Mouse (Mus musculus) MEL (cell line): ENCODE measurements around the gene Shb. TPM values are rescaled to one million over a fixed set of nuclear protein-coding genes. Genes with fewer than 3 reads are reported as not detected.

ENCODE experiments used
- DNase-seq: peaks from one replicate; pipeline ENCODE4 v3.0.0; 2011; ENCODE audit warnings: low read depth, low spot score
- H3K27ac ChIP-seq: 2 replicates; pipeline ENCODE4 v1.5.1; 2012; ENCODE audit warnings: low read depth, mild to moderate bottlenecking, control low read depth, low read length, moderate library complexity; ENCODE audit not compliant: control insufficient read depth
- H3K27me3 ChIP-seq, 2 experiments: fragments of 150-350 bp in 1 of 2; sonication (generic) in 1 of 2; 2 replicates each; pipeline ENCODE4 v1.6.1; 2012; ENCODE audit warnings: low read length in 2 of 2, mild to moderate bottlenecking in 2 of 2, improper control_type of control experiment in 1 of 2, moderate library complexity in 1 of 2; ENCODE audit not compliant: insufficient read depth in 2 of 2, control insufficient read depth in 1 of 2
- H3K36me3 ChIP-seq, 2 experiments: 2 replicates each; pipeline ENCODE4 v1.6.1; 2012 to 2014; ENCODE audit warnings: low read length in 2 of 2, improper control_type of control experiment in 1 of 2, inconsistent platforms in 1 of 2, mild to moderate bottlenecking in 1 of 2; ENCODE audit not compliant: insufficient read depth in 2 of 2, control insufficient read depth in 1 of 2
- H3K4me1 ChIP-seq, 2 experiments: fragments of 150-350 bp in 1 of 2; sonication (generic) in 1 of 2; 2 replicates each; pipeline ENCODE4 v1.6.1; 2012; ENCODE audit warnings: low read length in 2 of 2, improper control_type of control experiment in 1 of 2, mild to moderate bottlenecking in 1 of 2; ENCODE audit not compliant: insufficient read depth in 2 of 2, control insufficient read depth in 1 of 2
- H3K4me3 ChIP-seq, 2 experiments: fragments of 150-350 bp in 1 of 2; sonication (generic) in 1 of 2; 2 replicates each; pipeline ENCODE4 v1.5.1; 2012; ENCODE audit warnings: low read depth in 2 of 2, low read length in 2 of 2, mild to moderate bottlenecking in 2 of 2, moderate library complexity in 2 of 2, control low read depth in 1 of 2, improper control_type of control experiment in 1 of 2; ENCODE audit not compliant: control insufficient read depth in 1 of 2, insufficient read depth in 1 of 2
- H3K79me2 ChIP-seq: 2 replicates; pipeline ENCODE4 v1.6.1; 2012; ENCODE audit warnings: mild to moderate bottlenecking, low read length, moderate library complexity; ENCODE audit not compliant: control insufficient read depth, poor library complexity, insufficient read depth
- H3K9ac ChIP-seq: 2 replicates; pipeline ENCODE4 v1.6.1; 2012; ENCODE audit warnings: low read depth, mild to moderate bottlenecking, control low read depth, low read length, moderate library complexity; ENCODE audit not compliant: control insufficient read depth, poor library complexity, severe bottlenecking
- H3K9me3 ChIP-seq: fragments of 150-350 bp; sonication (generic); replicated peaks from 2 replicates; pipeline ENCODE4 v1.6.1; 2012; ENCODE audit warnings: mild to moderate bottlenecking, low read length, improper control_type of control experiment, moderate library complexity; ENCODE audit not compliant: insufficient read depth
- BHLHE40 ChIP-seq: IDR thresholded peaks from 2 replicates; pipeline ENCODE4 v1.6.1; 2012; ENCODE audit warnings: low read depth, mild to moderate bottlenecking, inconsistent platforms, low read length, improper control_type of control experiment, borderline replicate concordance
- CTCF ChIP-seq, 3 experiments: IDR thresholded peaks in 2 of 3; conservative IDR thresholded peaks in 1 of 3; 2 replicates each; pipeline ENCODE4 v1.5.1; 2011 to 2012; ENCODE audit warnings: low read length in 3 of 3, low read depth in 2 of 3, mild to moderate bottlenecking in 2 of 3, improper control_type of control experiment in 1 of 3, inconsistent platforms in 1 of 3, mixed read lengths in 1 of 3, moderate library complexity in 1 of 3; ENCODE audit not compliant: control insufficient read depth in 1 of 3, insufficient read depth in 1 of 3, poor library complexity in 1 of 3, severe bottlenecking in 1 of 3
- E2F4 ChIP-seq: IDR thresholded peaks from 2 replicates; pipeline ENCODE4 v1.6.1; 2011; ENCODE audit warnings: low read depth, low read length, improper control_type of control experiment, borderline replicate concordance
- ELF1 ChIP-seq: IDR thresholded peaks from 2 replicates; pipeline ENCODE4 v1.6.1; 2014; ENCODE audit warnings: low read depth, mild to moderate bottlenecking, inconsistent platforms, low read length, improper control_type of control experiment, moderate library complexity
- ETS1 ChIP-seq: IDR thresholded peaks from 2 replicates; pipeline ENCODE4 v1.6.1; 2012; ENCODE audit warnings: low read depth, mild to moderate bottlenecking, inconsistent platforms, low read length, improper control_type of control experiment, moderate library complexity
- GATA1 ChIP-seq: IDR thresholded peaks from 2 replicates; pipeline ENCODE4 v1.6.1; 2011; ENCODE audit warnings: low read depth, low read length, improper control_type of control experiment
- HCFC1 ChIP-seq: IDR thresholded peaks from 2 replicates; pipeline ENCODE4 v1.6.1; 2012; ENCODE audit warnings: low read depth, mild to moderate bottlenecking, inconsistent platforms, low read length, improper control_type of control experiment, moderate library complexity
- JUND ChIP-seq: IDR thresholded peaks from 2 replicates; pipeline ENCODE4 v1.6.1; 2011; ENCODE audit warnings: low read depth, mild to moderate bottlenecking, improper control_type of control experiment, low read length
- MAX ChIP-seq: IDR thresholded peaks from 2 replicates; pipeline ENCODE4 v1.6.1; 2011; ENCODE audit warnings: low read length, improper control_type of control experiment
- MXI1 ChIP-seq: IDR thresholded peaks from 2 replicates; pipeline ENCODE4 v1.6.1; 2011; ENCODE audit warnings: mild to moderate bottlenecking, low read depth, low read length, improper control_type of control experiment
- MYC ChIP-seq: IDR thresholded peaks from 2 replicates; pipeline ENCODE4 v1.6.1; 2011; ENCODE audit warnings: low read depth, mild to moderate bottlenecking, low read length, improper control_type of control experiment, moderate library complexity
- NELFE ChIP-seq: IDR thresholded peaks from 2 replicates; pipeline ENCODE4 v1.6.1; 2011; ENCODE audit warnings: low read depth, low read length, improper control_type of control experiment
- NRF1 ChIP-seq: IDR thresholded peaks from 2 replicates; pipeline ENCODE4 v1.6.1; 2014; ENCODE audit warnings: low read depth, mild to moderate bottlenecking, inconsistent platforms, low read length, improper control_type of control experiment, moderate library complexity; ENCODE audit not compliant: poor library complexity, insufficient read depth, severe bottlenecking
- POLR2A ChIP-seq, 2 experiments: IDR thresholded peaks; 2 replicates each; pipeline ENCODE4 v1.6.1; 2011 to 2012; ENCODE audit warnings: low read length in 2 of 2, mild to moderate bottlenecking in 2 of 2, control low read depth in 1 of 2, improper control_type of control experiment in 1 of 2, low read depth in 1 of 2, moderate library complexity in 1 of 2; ENCODE audit not compliant: control insufficient read depth in 1 of 2, insufficient read depth in 1 of 2, poor library complexity in 1 of 2
- POLR2AphosphoS5 ChIP-seq: IDR thresholded peaks from 2 replicates; pipeline ENCODE4 v1.6.1; 2012; ENCODE audit warnings: low read depth, borderline replicate concordance, mild to moderate bottlenecking, inconsistent platforms, low read length, moderate library complexity, mixed read lengths
- TAL1 ChIP-seq: IDR thresholded peaks from 2 replicates; pipeline ENCODE4 v1.6.1; 2012; ENCODE audit warnings: mild to moderate bottlenecking, inconsistent platforms, low read length, moderate library complexity, mixed read lengths
- TBP ChIP-seq: IDR thresholded peaks from 2 replicates; pipeline ENCODE4 v1.8.0; 2011; ENCODE audit warnings: low read depth, low read length, improper control_type of control experiment
- TCF12 ChIP-seq: IDR thresholded peaks from 2 replicates; pipeline ENCODE4 v1.6.1; 2014; ENCODE audit warnings: low read depth, mild to moderate bottlenecking, inconsistent platforms, low read length, improper control_type of control experiment, moderate library complexity
- UBTF ChIP-seq: IDR thresholded peaks from 2 replicates; pipeline ENCODE4 v1.6.1; 2012; ENCODE audit warnings: low read depth, mild to moderate bottlenecking, inconsistent platforms, low read length, improper control_type of control experiment, moderate library complexity, borderline replicate concordance; ENCODE audit not compliant: insufficient read depth
- USF1 ChIP-seq: IDR thresholded peaks from 2 replicates; pipeline ENCODE4 v1.6.1; 2014; ENCODE audit warnings: low read depth, mild to moderate bottlenecking, inconsistent platforms, low read length, improper control_type of control experiment, moderate library complexity
- ZC3H11A ChIP-seq: IDR thresholded peaks from 2 replicates; pipeline ENCODE4 v1.6.1; 2012; ENCODE audit warnings: low read depth, mild to moderate bottlenecking, inconsistent platforms, low read length, improper control_type of control experiment
- ZMIZ1 ChIP-seq: IDR thresholded peaks from 2 replicates; pipeline ENCODE4 v1.6.1; 2012; ENCODE audit warnings: low read depth, mild to moderate bottlenecking, inconsistent platforms, low read length, improper control_type of control experiment, moderate library complexity
- polyA plus RNA-seq, 2 experiments: library from polyadenylated mRNA; stranded (reverse) in 1 of 2; unstranded in 1 of 2; fragments of >175 nt in 1 of 2; fragments of >200 nt in 1 of 2; gene quantifications; 2 replicates each; pipeline versions ENCODE4 v1.2.1 to v1.2.4; 2012; ENCODE audit warnings: low replicate concordance in 2 of 2, low read depth in 1 of 2; ENCODE audit not compliant: insufficient read length in 2 of 2, insufficient read depth in 1 of 2, missing spikeins in 1 of 2
- total RNA-seq: library from RNA; depleted of rRNA; stranded (reverse); fragments of 300-350 nt; gene quantifications from 2 replicates; pipeline ENCODE4 v1.2.3, GENCODE M21; 2012

Gene Shb
- total and polyA plus RNA-seq, 3 experiments, result 5.2 to 13.9 TPM; not detected in 1

DNA sequence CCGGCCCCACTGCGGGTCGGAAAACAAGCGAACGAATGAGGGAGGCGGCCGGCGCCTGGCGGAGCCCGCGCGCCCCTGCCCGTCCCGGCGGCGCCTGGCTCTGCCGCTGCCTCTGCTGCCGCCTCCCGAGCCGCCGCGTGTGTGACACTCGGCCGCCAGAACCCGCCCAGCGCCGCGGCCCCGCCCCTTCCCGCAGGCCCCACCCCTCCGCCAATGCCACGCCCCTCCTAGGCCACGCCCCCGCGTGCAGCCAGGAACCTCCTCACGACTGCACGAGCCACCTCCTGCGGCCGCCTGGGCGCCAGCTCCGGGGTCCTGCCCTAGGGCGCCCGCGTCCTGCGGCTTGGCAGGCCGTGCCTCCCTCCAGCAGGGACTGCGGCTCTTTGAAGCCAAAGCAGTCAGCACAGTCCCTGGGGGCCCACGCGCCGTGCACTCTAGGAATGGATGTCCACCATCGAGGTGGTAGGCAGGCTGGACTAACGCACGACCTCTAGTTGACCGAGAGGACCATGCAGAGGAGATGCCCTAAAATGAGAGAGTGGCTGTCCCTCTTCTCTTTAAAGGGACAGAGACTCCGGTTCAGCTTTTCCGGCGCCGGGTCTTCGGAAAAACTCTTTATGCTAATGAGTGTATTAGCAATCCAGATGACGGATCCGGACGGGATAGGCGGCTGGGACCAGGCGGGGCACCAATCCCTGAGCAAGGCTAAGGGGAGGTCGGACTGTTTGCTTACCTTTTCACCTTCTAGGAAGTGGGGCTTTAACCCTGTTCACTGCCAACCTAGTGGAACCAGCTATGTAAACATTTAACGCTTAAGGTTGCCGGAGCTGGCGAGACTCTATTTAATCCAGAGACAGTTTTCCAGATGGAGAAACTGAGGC is 1.4 kb downstream of the Shb start (continued):
- TF ChIP-seq UBTF, result no peak
- TF ChIP-seq POLR2A (IDR thresholded peaks at IDR 0.05; ENCODE audit: control insufficient read depth in 1 of 2, insufficient read depth in 1 of 2, low read depth in 1 of 2, low read length in 2 of 2, poor library complexity in 1 of 2), result peak; percentile 52 to 70; a peak in 2 of 4 replicates
- TF ChIP-seq JUND, result no peak
- no peak for TF ChIP-seq ZC3H11A

DNA sequence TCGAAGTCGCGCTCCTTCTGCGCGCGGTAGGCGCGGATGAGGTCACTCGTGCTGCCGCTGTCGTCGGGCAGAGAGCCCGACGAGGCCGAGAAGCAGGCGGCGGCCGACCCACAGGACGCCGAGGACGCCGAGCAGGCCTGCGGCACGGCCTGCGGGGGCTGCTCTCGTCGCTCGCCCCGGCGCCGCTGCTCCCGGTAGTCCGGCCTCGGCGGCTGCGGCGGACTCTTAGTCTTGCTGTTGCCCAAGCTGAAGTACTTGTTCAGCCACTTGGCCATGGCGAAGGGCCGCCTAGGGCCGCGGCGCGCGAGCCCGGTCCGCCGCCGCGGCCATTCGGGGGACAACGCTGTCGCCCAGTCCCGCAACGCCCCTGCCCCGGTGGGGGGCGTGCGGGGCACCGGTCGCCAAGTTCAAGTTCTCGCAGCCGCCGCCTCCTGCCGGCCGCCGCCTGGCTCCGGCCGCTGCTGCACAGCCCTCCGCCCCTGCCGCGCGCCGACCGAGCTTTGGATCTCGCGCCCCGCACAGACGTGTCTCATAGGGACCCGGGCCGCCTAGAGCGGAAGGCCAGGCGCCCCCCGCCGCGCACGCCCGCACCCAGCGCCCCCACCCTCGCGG is 2.2 kb downstream of the Shb start:
- Histone ChIP-seq H3K4me1 (peaks cover 4 to 16% of the 10 kb centered on the region in 2 experiments; a peak in 3 of 4 replicates), H3K27me3 (no peaks in the 10 kb centered on the region), H3K9ac (peak overlapping the region; percentile 86), H3K4me3 (peak overlapping the region; percentile 57 to 90), H3K36me3 (peaks cover 0 to 9% of the 10 kb centered on the region in 2 experiments; a peak in 2 of 4 replicates), H3K79me2 (peaks cover 14% of the 10 kb centered on the region), H3K27ac (no peak overlapping the region), H3K9me3 (no peaks in the 10 kb centered on the region)
- DNase-seq, result peak; percentile 68
- 0 out of 2 replicates have a peak, but pooled peaks have one; percentile 74 for TF ChIP-seq UBTF
- 0 out of 4 replicates have a peak, but pooled peaks of 1 of the 2 experiments have one; percentile 34 for TF ChIP-seq POLR2A (IDR thresholded peaks at IDR 0.05; ENCODE audit: control insufficient read depth in 1 of 2, insufficient read depth in 1 of 2, low read depth in 1 of 2, low read length in 2 of 2, poor library complexity in 1 of 2)
- TF ChIP-seq TAL1, result no peak
- 0 out of 2 replicates have a peak, but pooled peaks have one; percentile 0 for TF ChIP-seq MAX
- no peak for TF ChIP-seq BHLHE40
- TF ChIP-seq CTCF (IDR thresholded peaks at IDR 0.05 in 2 of 3, conservative IDR thresholded peaks at IDR 0.05 in 1 of 3; ENCODE audit: control insufficient read depth in 1 of 3, insufficient read depth in 1 of 3, low read depth in 2 of 3, low read length in 3 of 3, poor library complexity in 1 of 3, severe bottlenecking in 1 of 3), result no peak

- Histone ChIP-seq H3K4me1 (peaks cover 4 to 16% of the 10 kb centered on the region in 2 experiments; a peak in 3 of 4 replicates), H3K9me3 (no peaks in the 10 kb centered on the region), H3K36me3 (peaks cover 0 to 9% of the 10 kb centered on the region in 2 experiments; a peak in 2 of 4 replicates), H3K9ac (peak overlapping the region; percentile 86), H3K27me3 (no peaks in the 10 kb centered on the region), H3K79me2 (peaks cover 14% of the 10 kb centered on the region), H3K4me3 (peak overlapping the region; percentile 57 to 90), H3K27ac (peak overlapping the region; percentile 15; the same call in 1 of the 2 replicates)
- DNase-seq, result peak; percentile 82
- TF ChIP-seq NRF1 (no peak), POLR2AphosphoS5 (no peak), E2F4 (no peak), POLR2A (IDR thresholded peaks at IDR 0.05; ENCODE audit: control insufficient read depth in 1 of 2, insufficient read depth in 1 of 2, low read depth in 1 of 2, low read length in 2 of 2, poor library complexity in 1 of 2) (peak in 1 of 2 experiments; percentile 44; a peak in 1 of 4 replicates), ETS1 (peak; percentile 31; the same call in 1 of the 2 replicates), TBP (peak; percentile 53; the same call in 1 of the 2 replicates), HCFC1 (0 out of 2 replicates have a peak, but pooled peaks have one; percentile 12), TCF12 (peak; percentile 46; the same call in 1 of the 2 replicates), MXI1 (peak; percentile 45; the same call in 1 of the 2 replicates), ELF1 (no peak), GATA1 (peak; percentile 57), TAL1 (peak; percentile 25), MAX (peak; percentile 35; the same call in 1 of the 2 replicates), ZMIZ1 (no peak), USF1 (no peak), NELFE (peak; percentile 31; the same call in 1 of the 2 replicates), MYC (0 out of 2 replicates have a peak, but pooled peaks have one; percentile 1)
Measured at GRCm38 (mm10) chr4:45529201-45529985, 2.9 kb downstream of the Shb start.
